Mouse (Mus musculus) CD8-positive naive resting alpha-beta T cell, adult 57 days (primary cell): ENCODE results near the gene Zfp874a. TPM values are rescaled to one million over a fixed set of nuclear protein-coding genes. Genes with fewer than 3 reads are reported as not detected.

ENCODE experiments used
- total RNA-seq: library from RNA; stranded (reverse); gene quantifications from one replicate; pipeline ENCODE4 v1.2.4, GENCODE M21; 2023

The Zfp874a gene
- 14.4 TPM for total RNA-seq

DNA sequence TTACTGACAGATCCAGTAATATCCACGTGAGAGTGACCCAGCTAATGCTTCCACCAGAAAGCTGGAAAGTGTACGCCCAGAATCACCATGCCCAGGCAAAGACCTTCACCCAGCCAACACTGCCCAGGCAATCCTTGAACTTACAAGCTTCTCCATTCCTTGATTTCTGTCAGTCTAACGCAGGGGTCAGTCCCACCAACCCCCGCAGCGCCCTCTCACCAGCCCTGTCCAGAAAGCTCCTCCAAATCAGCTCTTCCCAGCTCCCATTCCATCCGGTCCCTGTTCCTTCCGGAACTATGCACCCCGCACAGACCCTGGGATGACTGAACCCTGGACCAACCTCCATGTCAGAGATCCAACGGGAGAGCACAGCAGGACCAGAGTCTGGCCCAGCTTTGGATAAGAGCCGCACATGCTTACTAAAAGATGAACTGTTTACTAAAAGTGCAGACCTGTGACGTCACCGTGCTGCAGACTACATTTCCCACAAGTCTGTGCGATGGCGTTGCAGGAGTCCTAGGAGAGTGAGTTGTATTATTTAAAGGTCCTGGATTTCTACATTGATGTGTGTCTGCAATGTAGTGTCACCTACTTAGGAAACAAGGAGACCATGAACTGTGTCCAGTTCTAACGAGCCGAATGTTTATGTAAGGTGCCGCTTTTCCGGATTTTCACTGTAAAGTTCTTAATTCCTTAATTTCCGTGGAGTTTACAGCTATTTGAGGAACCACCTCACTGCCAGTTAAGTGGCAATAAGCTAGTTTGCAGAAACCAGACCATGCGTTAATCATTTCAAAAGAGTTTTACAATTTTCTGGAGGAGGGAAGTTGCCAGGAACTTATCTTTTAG lies at the start of gene Zfp874a:
Gene Zfp874a, minus strand, starts transcription at position 453 of the 849 bp plus-strand sequence.

DNA sequence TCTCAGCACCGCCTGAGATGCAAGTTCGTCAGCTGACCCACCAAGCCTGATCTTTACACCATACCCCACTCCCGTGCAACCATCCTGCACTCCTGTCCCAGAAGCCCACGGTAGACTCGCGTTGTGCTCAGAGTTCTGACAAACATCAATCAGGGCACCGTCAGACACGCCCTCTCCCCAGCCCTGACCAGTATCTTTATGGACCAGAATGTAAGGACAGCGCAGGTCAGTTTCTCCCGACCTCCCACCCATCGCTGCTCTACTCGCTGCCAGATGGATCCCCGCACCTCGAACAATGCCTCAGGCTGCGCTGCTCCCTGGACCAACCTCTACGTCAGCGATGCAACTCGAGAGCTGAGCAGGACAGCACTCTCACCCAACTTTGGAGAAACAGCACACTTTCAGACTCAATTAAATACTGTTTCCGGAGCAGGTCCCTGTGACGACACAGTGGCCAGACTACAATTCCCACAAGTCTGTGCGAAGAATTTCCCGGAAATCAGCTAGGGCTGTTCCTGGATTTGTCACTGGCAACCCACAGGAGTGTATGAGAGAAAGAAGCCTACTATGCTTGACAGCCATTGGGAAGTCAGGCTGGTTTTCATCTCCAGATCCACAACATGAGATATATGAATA lies 48.8 kb upstream of the Zfp874a start, which contains the start of gene Zfp58:
Gene Zfp58, minus strand, starts transcription at position 472 of the 636 bp plus-strand sequence.

DNA sequence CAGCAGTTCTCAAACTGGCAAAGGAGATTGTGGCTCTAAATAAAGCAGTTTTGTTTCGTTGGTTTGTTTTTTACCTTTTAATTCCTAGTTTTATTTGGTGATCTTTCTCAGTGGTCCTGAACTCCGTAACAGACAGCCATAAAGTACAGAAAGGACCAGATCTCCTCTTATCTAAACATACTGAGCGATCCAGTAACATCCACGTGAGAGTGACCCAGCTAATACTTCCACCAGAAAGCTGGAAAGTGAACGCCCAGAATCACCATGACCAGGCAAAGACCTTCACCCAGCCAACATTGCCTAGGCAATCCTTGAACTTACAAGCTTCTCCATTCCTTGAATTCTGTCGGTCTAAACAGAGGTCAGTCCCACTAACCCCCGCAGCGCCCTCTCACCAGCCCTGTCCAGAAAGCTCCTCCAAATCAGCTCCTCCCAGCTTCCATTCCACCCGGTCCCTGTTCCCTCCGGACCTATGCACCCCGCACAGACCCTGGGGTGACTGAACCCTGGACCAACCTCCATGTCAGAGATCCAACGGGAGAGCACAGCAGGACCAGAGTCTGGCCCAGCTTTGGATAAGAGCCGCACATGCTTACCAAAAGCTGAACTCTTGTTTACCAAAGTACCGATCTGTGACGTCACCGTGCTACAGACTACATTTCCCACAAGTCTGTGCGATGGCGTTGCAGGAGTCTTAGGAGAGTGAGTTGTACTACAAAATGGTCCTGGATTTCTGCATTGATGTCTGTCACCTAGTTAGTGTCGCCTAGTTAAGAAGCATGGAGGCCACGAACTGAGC lies 32.4 kb upstream of the Zfp874a start, which contains the start of gene Zfp874b:
Gene Zfp874b, minus strand, starts transcription at position 634 of the 799 bp plus-strand sequence.

DNA sequence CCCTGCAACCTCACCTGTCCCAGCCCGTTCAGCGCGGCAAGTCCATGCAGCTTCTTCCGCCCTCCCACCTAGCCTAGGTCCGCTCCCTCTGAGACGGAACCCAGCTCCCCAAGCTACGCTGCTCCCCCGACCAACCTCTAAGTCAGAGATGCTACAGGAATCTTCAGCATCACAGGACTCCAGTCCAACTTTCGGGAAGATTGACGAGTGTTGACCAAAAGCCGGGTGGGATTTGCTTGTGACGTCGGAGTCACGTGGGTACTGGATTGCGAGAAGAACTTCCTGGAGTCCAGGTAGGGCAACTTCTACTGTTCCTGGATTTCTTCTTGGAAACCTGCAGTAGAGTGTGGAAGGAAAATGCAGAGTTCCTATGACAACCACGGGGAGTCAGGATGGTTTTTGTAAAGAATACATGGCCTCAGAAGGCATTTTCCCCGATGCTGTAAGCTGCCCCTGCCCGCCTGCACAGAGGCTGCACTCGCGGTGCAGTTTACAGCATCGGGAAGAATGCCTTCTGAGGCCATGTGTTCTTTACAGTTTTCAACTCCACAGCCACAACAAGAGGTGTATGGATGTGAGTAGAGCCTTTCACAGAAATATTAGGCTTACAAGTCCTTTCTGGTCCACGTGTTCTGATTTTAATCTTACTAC lies 30.1 kb downstream of the Zfp874a start, which contains the start of gene Zfp459:
Gene Zfp459, minus strand, starts transcription at position 212 of the 651 bp plus-strand sequence.

DNA sequence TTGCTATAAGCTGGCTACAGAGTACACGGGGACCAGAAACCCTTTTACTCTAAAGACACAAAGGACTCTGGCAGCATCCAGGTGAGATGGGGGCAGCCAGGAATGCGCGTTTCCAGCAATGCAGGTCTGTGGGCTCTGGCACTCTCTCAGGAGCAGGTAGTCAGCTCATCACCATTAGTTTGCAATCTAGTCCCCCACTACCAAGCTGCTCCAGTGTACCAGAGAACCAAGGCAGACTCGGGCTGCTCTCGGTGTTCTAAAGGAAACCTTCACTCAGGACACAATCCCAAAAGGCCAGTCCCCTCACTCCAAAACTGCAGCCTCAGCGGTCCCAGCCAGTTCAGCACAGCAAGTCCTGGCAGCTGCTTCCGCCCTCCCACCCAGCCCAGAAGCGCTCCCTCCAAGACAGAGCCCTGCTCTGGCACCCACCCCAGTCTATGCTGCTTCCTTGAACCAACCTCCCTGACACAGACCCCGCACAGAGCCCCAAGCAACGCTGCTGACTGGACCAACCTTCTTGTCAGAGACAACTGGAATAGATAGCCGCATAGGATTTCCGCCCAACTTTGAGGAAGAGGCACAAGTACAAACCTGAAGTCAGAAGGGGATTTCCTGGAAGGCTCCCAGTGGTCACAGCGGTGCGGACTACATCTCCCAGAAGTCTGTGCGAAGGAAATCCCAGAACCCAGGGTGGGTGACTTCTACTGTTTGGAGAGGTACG lies 52.1 kb downstream of the Zfp874a start, which contains the start of gene Zfp429:
Gene Zfp429, minus strand, starts transcription at position 637 of the 721 bp plus-strand sequence.

DNA sequence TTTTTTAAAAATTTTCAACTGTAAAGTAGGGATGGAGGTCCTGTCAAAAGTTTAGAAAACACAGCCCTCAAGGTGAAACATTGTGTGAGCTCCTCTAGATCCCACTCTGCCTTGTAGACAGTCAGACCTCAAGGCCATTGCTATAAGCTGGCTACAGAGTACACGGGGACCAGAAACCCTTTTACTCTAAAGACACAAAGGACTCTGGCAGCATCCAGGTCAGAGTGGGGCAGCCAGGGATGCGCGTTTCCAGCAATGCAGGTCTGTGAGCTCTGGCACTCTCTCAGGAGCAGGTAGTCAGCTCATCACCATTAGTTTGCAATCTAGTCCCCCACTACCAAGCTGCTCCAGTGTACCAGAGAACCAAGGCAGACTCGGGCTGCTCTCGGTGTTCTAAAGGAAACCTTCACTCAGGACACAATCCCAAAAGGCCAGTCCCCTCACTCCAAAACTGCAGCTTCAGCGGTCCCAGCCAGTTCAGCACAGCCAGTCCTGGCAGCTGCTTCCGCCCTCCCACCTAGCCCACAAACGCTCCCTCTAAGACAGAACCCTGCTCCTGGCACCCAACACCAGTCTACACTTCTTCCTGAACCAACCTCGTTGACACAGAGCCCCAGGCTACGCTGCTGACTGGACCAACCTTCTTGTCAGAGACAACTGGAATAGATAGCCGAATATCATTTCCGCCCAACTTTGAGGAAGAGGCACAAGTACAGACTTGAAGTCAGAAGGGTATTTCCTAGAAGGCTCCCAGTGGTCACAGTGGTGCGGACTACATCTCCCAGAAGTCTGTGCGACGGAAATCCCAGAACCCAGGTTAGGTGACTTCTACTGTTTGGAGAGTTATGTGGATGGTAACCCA lies 76.1 kb downstream of the Zfp874a start, which contains the start of the genes Gm28041 and Zfp456:
Gene Gm28041, minus strand, starts transcription at position 684 of the 862 bp plus-strand sequence.
Gene Zfp456, minus strand, starts transcription at position 761 of the 862 bp plus-strand sequence.

Other genes with a start within 250 kb of the Zfp874a start
- gene Zfp458, start 173.2 kb downstream of the Zfp874a start, total RNA-seq, result 2.2 TPM
- gene Zfp457, start 145.1 kb downstream of the Zfp874a start, total RNA-seq, result 1.4 TPM
- 12.2 TPM for gene Zfp595, start 119.1 kb downstream of the Zfp874a start, total RNA-seq
- gene Gm28044, start 91.1 kb downstream of the Zfp874a start, total RNA-seq, result not detected
- gene Zfp953, start 91.0 kb downstream of the Zfp874a start, total RNA-seq, result 9.0 TPM
- gene Gm28041, start 75.9 kb downstream of the Zfp874a start, total RNA-seq, result 3.4 TPM
- gene Zfp456, start 75.8 kb downstream of the Zfp874a start, total RNA-seq, result 7.4 TPM
- 19.0 TPM for gene Zfp429, start 51.8 kb downstream of the Zfp874a start, total RNA-seq
- 3.3 TPM for gene Zfp459, start 30.2 kb downstream of the Zfp874a start, total RNA-seq
- 25.2 TPM for gene Zfp874b, start 32.6 kb upstream of the Zfp874a start, total RNA-seq
- gene Zfp58, start 48.9 kb upstream of the Zfp874a start, total RNA-seq, result 13.9 TPM
- gene Gm26965, start 74.5 kb upstream of the Zfp874a start, total RNA-seq, result not detected
- gene Zfp87, start 74.6 kb upstream of the Zfp874a start, total RNA-seq, result 21.2 TPM
- 12.6 TPM for gene Zfp748, start 102.2 kb upstream of the Zfp874a start, total RNA-seq
- 19.2 TPM for gene Zfp729b, start 158.1 kb upstream of the Zfp874a start, total RNA-seq
- gene Gm49345, start 186.1 kb upstream of the Zfp874a start, total RNA-seq, result not detected
- 10.6 TPM for gene Zfp729a, start 186.2 kb upstream of the Zfp874a start, total RNA-seq
- 7.9 TPM for gene Zfp738, start 235.4 kb upstream of the Zfp874a start, total RNA-seq